Mouse (Mus musculus) heart, embryonic 11.5 days (tissue): Measurements from ENCODE around the gene Rtn4rl2. TPM values are rescaled to one million over a fixed set of nuclear protein-coding genes. Genes with fewer than 3 reads are reported as not detected.

Source experiments
- ATAC-seq: fragments of 200-750 bp; cut with Nextera tagmentation; replicated peaks from 2 replicates; pipeline ENCODE4 v1.8.0; 2017; ENCODE audit warnings: moderate library complexity; ENCODE audit not compliant: insufficient number of reproducible peaks, low FRiP score, low TSS enrichment
- H3K27ac ChIP-seq: fragments of 300-500 bp; sonication (generic); 2 replicates; pipeline ENCODE4 v1.5.1; 2014; ENCODE audit warnings: mild to moderate bottlenecking, low read depth, low read length
- H3K27me3 ChIP-seq: fragments of 300-500 bp; sonication (generic); 2 replicates; pipeline ENCODE4 v1.6.1; 2014; ENCODE audit warnings: mild to moderate bottlenecking, low read length, mixed read lengths; ENCODE audit not compliant: control insufficient read depth, insufficient read depth
- H3K36me3 ChIP-seq: fragments of 300-500 bp; sonication (generic); 2 replicates; pipeline ENCODE4 v1.6.1; 2014; ENCODE audit warnings: mild to moderate bottlenecking, low read length, moderate library complexity, mixed read lengths; ENCODE audit not compliant: control insufficient read depth, insufficient read depth
- H3K4me1 ChIP-seq: fragments of 300-500 bp; sonication (generic); 2 replicates; pipeline ENCODE4 v1.6.1; 2014; ENCODE audit warnings: low read length; ENCODE audit not compliant: control insufficient read depth, insufficient read depth
- H3K4me2 ChIP-seq: fragments of 300-500 bp; sonication (generic); 2 replicates; pipeline ENCODE4 v1.6.1; 2014; ENCODE audit warnings: mild to moderate bottlenecking, moderate library complexity
- H3K4me3 ChIP-seq: fragments of 300-500 bp; sonication (generic); 2 replicates; pipeline ENCODE4 v1.5.1; 2014; ENCODE audit warnings: low read depth, low read length
- H3K9ac ChIP-seq: fragments of 300-500 bp; sonication (generic); 2 replicates; pipeline ENCODE4 v1.6.1; 2014; ENCODE audit warnings: mild to moderate bottlenecking, low read depth, low read length, moderate library complexity
- H3K9me3 ChIP-seq: fragments of 300-500 bp; sonication (generic); replicated peaks from 2 replicates; pipeline ENCODE4 v1.6.1; 2016; ENCODE audit warnings: low read length; ENCODE audit not compliant: control insufficient read depth
- WGBS: fragments of 180-500 bp; shearing (Covaris S2); extraction: QIAGEN DNeasy Blood & Tissue Kit; methylation state at CpG from one replicate; pipeline ENCODE4 v1.1.7; 2014; ENCODE audit not compliant: insufficient replicate concordance; 5-methylcytosine and 5-hydroxymethylcytosine counted together
- microRNA-seq: library from miRNA; unstranded; fragments of <30 nt; microRNA quantifications from one replicate; pipeline ENCODE4, GENCODE M21; 2016; ENCODE audit warnings: borderline number of aligned reads
- polyA plus RNA-seq: library from polyadenylated mRNA; unstranded; fragments of >200 nt; fragmentation: Nextera tagmentation; extraction: Ambion mirVana; gene quantifications from 2 replicates; pipeline ENCODE4 v1.2.1, GENCODE M21; 2014

Rtn4rl2 gene
- polyA plus RNA-seq, 1 experiment from 2014 or later, result 1.1 TPM

DNA sequence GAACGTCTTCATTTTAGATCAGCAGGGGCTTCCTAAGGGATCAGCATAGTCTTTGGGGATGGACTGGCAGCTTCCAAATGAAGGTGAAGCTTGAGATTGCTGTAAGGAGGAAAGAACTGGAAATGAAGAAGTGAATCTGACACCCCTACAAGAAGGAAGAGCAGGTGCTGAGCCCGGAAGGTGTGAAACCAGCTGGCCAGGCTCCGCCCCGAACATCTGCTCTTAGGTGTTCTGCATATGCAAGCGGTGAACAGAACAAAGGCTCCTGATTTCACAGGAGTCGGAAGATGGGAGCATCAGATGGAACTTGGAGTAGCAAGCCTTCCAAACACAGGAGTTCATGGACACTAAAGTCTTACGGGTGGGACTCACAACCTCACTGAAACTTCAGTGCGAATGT lies 49.4 kb downstream of the Rtn4rl2 start:
- H3K36me3 ChIP-seq, result no peaks in the 10 kb centered on the region
- 55% methylated on average over 8 of the region's 8 CpGs for WGBS
- H3K4me3 ChIP-seq, result no peak overlapping the region
- peaks cover 20% of the 10 kb centered on the region for H3K4me1 ChIP-seq
- no peak overlapping the region for H3K4me2 ChIP-seq
- no peaks in the 10 kb centered on the region for H3K9me3 ChIP-seq
- ATAC-seq, result no peak
- H3K27me3 ChIP-seq, result peaks cover 7% of the 10 kb centered on the region; the same call in 1 of the 2 replicates
- no peak overlapping the region for H3K27ac ChIP-seq
- no peak overlapping the region for H3K9ac ChIP-seq

DNA sequence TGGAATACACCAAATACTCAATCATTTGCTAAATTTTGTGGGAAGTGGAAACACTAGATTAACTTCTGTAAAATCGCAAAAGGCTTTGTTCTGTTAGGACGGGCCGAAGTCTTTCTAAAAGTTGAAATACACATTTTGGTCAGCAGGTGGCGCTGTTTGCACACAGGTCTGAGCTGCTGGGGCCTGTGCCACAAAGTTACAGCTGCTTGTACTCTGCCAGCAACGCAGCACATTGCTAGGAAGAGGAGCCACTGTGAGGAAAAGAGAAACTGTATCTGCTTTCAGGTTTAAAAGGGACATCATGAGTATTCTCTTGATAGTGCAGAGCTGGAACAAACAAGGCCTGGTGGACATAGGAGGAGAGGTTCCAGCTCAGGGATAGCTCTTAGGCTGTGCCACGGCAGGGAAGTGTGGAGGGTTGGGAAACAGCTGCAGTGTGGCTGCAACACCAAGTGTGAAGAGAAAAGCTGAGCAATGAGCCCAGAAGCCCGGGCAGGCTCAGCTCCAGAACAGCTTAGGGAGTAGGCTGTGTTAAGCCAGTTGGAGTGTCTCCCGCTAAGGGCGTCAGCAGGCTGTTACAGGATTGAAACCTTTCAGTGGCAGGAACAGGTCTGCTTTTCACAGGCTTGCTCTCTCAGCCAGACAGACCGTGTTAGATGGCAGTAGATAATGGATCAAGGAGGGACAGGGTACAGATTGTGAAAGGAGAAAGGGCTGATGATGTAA lies 54.7 kb downstream of the Rtn4rl2 start:
- Histone ChIP-seq H3K4me3 (no peak overlapping the region), H3K4me1 (peaks cover 9% of the 10 kb centered on the region; the same call in 1 of the 2 replicates), H3K4me2 (no peak overlapping the region), H3K27ac (0 out of 2 replicates have a peak overlapping the region, but pooled peaks have one; percentile 38), H3K9ac (0 out of 2 replicates have a peak overlapping the region, but pooled peaks have one; percentile 22), H3K9me3 (no peaks in the 10 kb centered on the region), H3K27me3 (no peaks in the 10 kb centered on the region), H3K36me3 (peaks cover 6% of the 10 kb centered on the region)
- WGBS, result 30% methylated on average over 10 of the region's 10 CpGs
- ATAC-seq, result peak; percentile 51; the same call in 1 of the 2 replicates

DNA sequence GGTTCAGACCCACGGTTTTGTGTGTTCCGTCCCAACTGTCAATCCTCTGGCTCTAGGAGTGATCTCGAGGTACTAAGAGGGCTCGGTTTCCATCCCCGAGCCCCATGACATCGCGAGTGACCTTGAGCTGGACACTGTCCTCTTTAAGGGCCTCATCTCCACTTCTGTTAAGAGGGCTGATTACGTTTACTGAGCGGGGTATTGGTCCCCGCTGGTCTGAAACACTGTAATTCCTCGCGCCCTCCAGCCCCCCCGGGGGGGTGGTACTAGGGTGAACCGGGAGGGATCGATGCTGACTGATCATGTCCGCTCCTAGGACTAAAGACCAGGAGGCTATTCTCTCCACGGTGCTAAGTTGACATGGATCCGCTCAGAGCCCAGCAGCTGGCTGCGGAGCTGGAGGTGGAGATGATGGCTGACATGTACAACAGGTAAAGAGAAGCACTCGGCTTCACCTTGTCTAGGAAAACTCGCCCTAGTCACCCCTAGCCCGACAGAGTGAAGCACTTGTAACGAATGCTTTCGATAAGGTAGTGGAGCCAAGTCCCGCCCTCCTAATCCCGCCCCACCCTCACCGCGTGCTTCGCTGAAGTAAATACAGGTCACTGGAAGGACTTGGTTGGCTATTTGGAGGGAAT lies 59.1 kb downstream of the Rtn4rl2 start:
- peaks cover 6% of the 10 kb centered on the region for H3K36me3 ChIP-seq
- no peak; the same call in none of the 2 replicates for ATAC-seq
- no peaks in the 10 kb centered on the region for H3K9me3 ChIP-seq
- peak overlapping the region; percentile 73 for H3K9ac ChIP-seq
- WGBS, result under 1% methylated on average over 29 of the region's 29 CpGs
- H3K27ac ChIP-seq, result peak overlapping the region; percentile 42
- H3K4me3 ChIP-seq, result peak overlapping the region; percentile 72
- H3K4me1 ChIP-seq, result peaks cover 12% of the 10 kb centered on the region; the same call in 1 of the 2 replicates
- peak overlapping the region; percentile 69 for H3K4me2 ChIP-seq
- H3K27me3 ChIP-seq, result no peaks in the 10 kb centered on the region

DNA sequence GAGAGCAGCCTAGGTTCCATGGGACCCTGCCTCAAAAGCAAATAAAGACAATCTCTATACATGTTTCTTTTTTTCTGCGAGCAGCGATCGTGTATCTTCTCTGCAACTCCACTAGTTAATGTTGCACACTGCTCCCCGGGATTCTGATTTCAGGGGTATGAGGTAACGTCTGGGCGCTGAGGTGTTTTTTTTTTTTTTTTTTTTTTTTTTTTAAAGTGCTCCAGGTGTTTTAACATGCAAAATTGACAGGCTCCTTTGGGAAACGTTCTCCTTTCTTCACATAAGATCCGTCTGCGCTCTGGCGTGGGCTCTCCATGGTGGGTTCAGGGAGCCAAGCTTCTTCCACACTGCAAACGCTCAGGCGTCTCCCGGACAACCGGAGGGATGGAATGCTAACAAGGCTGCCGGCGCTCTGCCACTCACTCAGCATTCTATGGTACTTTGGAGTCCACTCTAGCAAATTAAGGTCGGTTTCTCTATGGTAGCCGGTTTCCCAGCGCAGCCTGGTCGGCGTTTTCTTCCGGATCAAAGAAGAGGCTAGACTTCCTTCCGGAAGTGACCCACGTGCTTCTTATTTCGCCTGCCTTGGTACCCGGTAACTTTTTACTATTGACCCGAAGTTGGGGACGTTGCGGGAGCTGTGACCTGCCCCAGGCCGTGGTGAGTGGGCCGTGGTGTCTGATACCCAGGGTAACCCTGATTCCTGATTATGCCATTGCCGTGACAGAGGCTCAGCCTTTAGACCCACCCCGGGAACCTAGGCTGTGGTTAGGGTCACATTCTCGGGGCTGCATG lies 59.8 kb downstream of the Rtn4rl2 start, which contains the start of gene Timm10:
Gene Timm10, plus strand, starts transcription at position 510 of the 795 bp plus-strand sequence.
- Histone ChIP-seq H3K9me3 (no peaks in the 10 kb centered on the region), H3K27ac (peak within 1 kb of the TSS; percentile 42), H3K27me3 (no peaks in the 10 kb centered on the region), H3K4me3 (peak within 1 kb of the TSS; percentile 72), H3K9ac (peak within 1 kb of the TSS; percentile 73), H3K36me3 (peaks cover 6% of the 10 kb centered on the region), H3K4me2 (peak within 1 kb of the TSS; percentile 69), H3K4me1 (peaks cover 8% of the 10 kb centered on the region; the same call in 1 of the 2 replicates)
- ATAC-seq, result peak; percentile 84
- under 1% methylated on average over 34 of the region's 34 CpGs for WGBS

DNA sequence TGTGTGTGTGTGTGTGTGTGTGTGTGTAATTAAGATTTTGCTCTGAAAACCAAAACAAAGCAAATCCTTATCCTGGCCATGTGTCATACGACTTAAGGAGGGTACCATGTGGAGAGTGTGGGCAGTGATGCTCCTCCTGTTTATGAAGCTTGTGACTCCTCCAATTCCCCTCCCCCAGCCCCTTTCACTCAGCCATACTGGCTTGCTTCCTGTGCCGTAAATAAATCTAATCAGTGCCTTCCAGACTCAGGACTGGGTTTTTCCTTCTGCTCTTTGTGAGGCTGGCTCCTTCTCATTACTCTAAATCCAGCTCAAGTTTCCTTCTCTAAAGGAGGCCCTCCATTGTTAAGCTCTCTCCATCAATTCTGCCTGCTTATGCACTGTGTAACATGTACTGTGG lies 63.3 kb downstream of the Rtn4rl2 start:
- peaks cover 13% of the 10 kb centered on the region for H3K4me1 ChIP-seq
- no peak for ATAC-seq

DNA sequence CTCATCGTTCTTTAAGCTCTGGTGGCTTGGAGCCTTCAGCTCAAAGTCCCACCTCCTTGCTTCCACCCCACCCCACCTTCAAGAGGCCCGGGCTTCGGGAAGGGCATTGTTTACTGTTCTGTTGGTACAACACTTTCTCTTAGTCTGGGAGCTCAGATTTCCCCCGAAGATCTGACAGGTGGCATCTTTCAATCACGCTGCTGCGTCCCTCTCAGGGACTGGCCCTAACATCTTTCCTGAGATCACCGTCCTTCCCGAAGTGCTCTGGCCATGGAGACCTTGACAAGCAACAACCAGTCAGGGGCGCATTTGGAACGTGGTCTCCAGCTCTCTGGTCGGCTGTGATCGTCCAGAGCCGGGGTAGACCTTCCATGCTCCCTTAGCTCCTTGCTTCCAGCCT lies 64.0 kb downstream of the Rtn4rl2 start, which contains the start of gene Smtnl1:
Gene Smtnl1, minus strand, starts transcription at position 101 of the 400 bp plus-strand sequence.
- Histone ChIP-seq H3K9me3 (no peaks in the 10 kb centered on the region), H3K9ac (no peak within 1 kb of the TSS), H3K36me3 (no peaks in the 10 kb centered on the region), H3K4me3 (no peak within 1 kb of the TSS), H3K4me1 (peaks cover 9% of the 10 kb centered on the region), H3K4me2 (no peak within 1 kb of the TSS), H3K27ac (peak within 1 kb of the TSS; percentile 57), H3K27me3 (no peaks in the 10 kb centered on the region)
- no peak for ATAC-seq
- WGBS, result 51% methylated on average over 13 of the region's 13 CpGs

More for the DNA sequence above, 63.3 kb downstream of the Rtn4rl2 start:
- no peak overlapping the region for H3K4me2 ChIP-seq
- peak overlapping the region; percentile 57 for H3K27ac ChIP-seq
- no peaks in the 10 kb centered on the region for H3K36me3 ChIP-seq
- no peak overlapping the region for H3K4me3 ChIP-seq
- no peak overlapping the region for H3K9ac ChIP-seq
- H3K9me3 ChIP-seq, result no peaks in the 10 kb centered on the region
- H3K27me3 ChIP-seq, result no peaks in the 10 kb centered on the region
- 19% methylated on average over 2 of the region's 2 CpGs for WGBS

Small RNAs within 50 kb of the gene (microRNA-seq; reads per million reads assigned to microRNA genes)
- not detected for gene Gm24332

Other genes with a start within 250 kb of the Rtn4rl2 start
- gene Ctnnd1, start 235.9 kb downstream of the Rtn4rl2 start, polyA plus RNA-seq, result 71.2 and 77.5 TPM in 2 replicates
- gene Btbd18, start 227.6 kb downstream of the Rtn4rl2 start, polyA plus RNA-seq, result 0.14 and 0.20 TPM in 2 replicates
- gene Selenoh, start 215.9 kb downstream of the Rtn4rl2 start, polyA plus RNA-seq, result 298 and 299 TPM in 2 replicates
- not detected in 2 replicates for gene Gm28635, start 208.7 kb downstream of the Rtn4rl2 start, polyA plus RNA-seq
- gene Med19, start 208.3 kb downstream of the Rtn4rl2 start, polyA plus RNA-seq, result 41.8 and 42.1 TPM in 2 replicates
- gene Tmx2, start 207.6 kb downstream of the Rtn4rl2 start, polyA plus RNA-seq, result 144 and 175 TPM in 2 replicates
- 29.2 and 31.0 TPM in 2 replicates for gene Zdhhc5, start 171.5 kb downstream of the Rtn4rl2 start, polyA plus RNA-seq
- 26.6 and 30.4 TPM in 2 replicates for gene Clp1, start 159.4 kb downstream of the Rtn4rl2 start, polyA plus RNA-seq
- 8.5 and 13.8 TPM in 2 replicates for gene Ypel4, start 152.7 kb downstream of the Rtn4rl2 start, polyA plus RNA-seq
- 6.6 and 6.9 TPM in 2 replicates for gene Gm19426, start 143.1 kb downstream of the Rtn4rl2 start, polyA plus RNA-seq
- 35.0 and 41.8 TPM in 2 replicates for gene Serping1, start 111.3 kb downstream of the Rtn4rl2 start, polyA plus RNA-seq
- 95.9 and 105 TPM in 2 replicates for gene Ube2l6, start 87.9 kb downstream of the Rtn4rl2 start, polyA plus RNA-seq
- 0.37 and 0.49 TPM in 2 replicates for gene Smtnl1, start 64.1 kb downstream of the Rtn4rl2 start, polyA plus RNA-seq
- 76.8 and 77.9 TPM in 2 replicates for gene Timm10, start 59.7 kb downstream of the Rtn4rl2 start, polyA plus RNA-seq
- gene Slc43a1, start 47.9 kb downstream of the Rtn4rl2 start, polyA plus RNA-seq, result 36.1 and 41.4 TPM in 2 replicates
- gene Slc43a3, start 49.9 kb upstream of the Rtn4rl2 start, polyA plus RNA-seq, result 48.2 and 52.5 TPM in 2 replicates
- gene Prg2, start 93.8 kb upstream of the Rtn4rl2 start, polyA plus RNA-seq, result 0.73 and 1.1 TPM in 2 replicates
- 0.24 and 0.37 TPM in 2 replicates for gene Prg3, start 101.5 kb upstream of the Rtn4rl2 start, polyA plus RNA-seq
- 180 and 194 TPM in 2 replicates for gene Ssrp1, start 150.5 kb upstream of the Rtn4rl2 start, polyA plus RNA-seq
- gene P2rx3, start 150.8 kb upstream of the Rtn4rl2 start, polyA plus RNA-seq, result 0.44 and 0.77 TPM in 2 replicates
- 7.0 TPM in 2 replicates for gene Tnks1bp1, start 161.3 kb upstream of the Rtn4rl2 start, polyA plus RNA-seq
- 8.9 and 9.7 TPM in 2 replicates for gene Aplnr, start 249.5 kb upstream of the Rtn4rl2 start, polyA plus RNA-seq